Mouse (Mus musculus) E14TG2a.4 (cell line): ENCODE data around the gene B4galt2.

Experiments
- CTCF ChIP-seq: conservative IDR thresholded peaks from 2 replicates; pipeline ENCODE4 v1.5.1; 2014; ENCODE audit warnings: low read length
- NANOG ChIP-seq: IDR thresholded peaks from 2 replicates; pipeline ENCODE4 v1.6.1; 2014; ENCODE audit warnings: borderline replicate concordance, low read length, mixed read lengths
- POU5F1 ChIP-seq: IDR thresholded peaks from 2 replicates; pipeline ENCODE4 v1.6.1; 2014; ENCODE audit warnings: low read length, borderline replicate concordance

DNA sequence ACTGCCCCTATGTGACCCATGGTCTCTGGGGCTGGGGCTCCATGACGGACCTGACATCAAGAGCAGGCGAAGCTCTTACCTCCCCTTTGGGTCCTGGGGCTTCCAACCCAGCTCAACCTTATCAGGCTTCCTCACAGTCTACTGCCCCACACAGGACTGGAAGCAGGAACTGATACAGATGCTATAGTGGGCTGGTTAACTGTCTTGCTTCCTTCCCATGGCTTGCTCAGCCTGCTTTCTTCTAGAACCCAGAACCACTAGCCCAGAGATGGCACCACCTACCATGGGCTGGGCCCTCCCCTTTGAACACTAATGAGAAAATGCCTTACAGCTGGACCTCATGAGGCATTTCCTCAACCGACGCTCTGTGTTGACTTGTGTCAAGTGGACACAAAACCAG lies 34.1 kb upstream of the B4galt2 start:
- TF ChIP-seq CTCF (no peak), NANOG (no peak), POU5F1 (no peak)
